Mouse (Mus musculus): ENCODE measurements around the gene Cdv3. TPM values are rescaled to one million over a fixed set of nuclear protein-coding genes. Genes with fewer than 3 reads are reported as not detected.
"Not testable (repeated sequence)": the region's sequence is repeated elsewhere in the genome, so short reads cannot be mapped to it uniquely, and the experiment has no call there.

Gene Cdv3
- polyA plus RNA-seq, 1 experiment from 2014 or later, result 45.4 TPM

GRCm38 (mm10) chr9:103366356-103366755, 716 bp upstream of the Cdv3 start:
- Histone ChIP-seq H3K4me2 (peak overlapping the region; percentile 78), H3K27me3 (no peaks in the 10 kb centered on the region), H3K4me1 (replicated peaks) (peaks cover 47% of the 10 kb centered on the region), H3K4me3 (replicated peaks) (peak overlapping the region; percentile 52), H3K27ac (replicated peaks) (peak overlapping the region; percentile 42; the same call in 1 of the 2 replicates), H3K36me3 (replicated peaks) (peaks cover 13% of the 10 kb centered on the region), H3K9me3 (replicated peaks) (no peaks in the 10 kb centered on the region), H3K9ac (peak overlapping the region; percentile 30)
- ATAC-seq (ENCODE audit: insufficient read depth), result no peak
- WGBS (ENCODE audit: insufficient replicate concordance), result 52% methylated on average over 9 of the region's 9 CpGs

GRCm38 (mm10) chr9:103364601-103365289, 895 bp downstream of the Cdv3 start:
- under 1% methylated on average over 93 of the region's 94 CpGs for WGBS (ENCODE audit: insufficient replicate concordance)
- H3K4me1 ChIP-seq (replicated peaks), result peaks cover 44% of the 10 kb centered on the region

GRCm38 (mm10) chr9:103363730-103364417, 1.8 kb downstream of the Cdv3 start:
- Histone ChIP-seq H3K27ac (replicated peaks) (peak overlapping the region; percentile 97; the same call in 1 of the 2 replicates), H3K36me3 (replicated peaks) (peaks cover 33% of the 10 kb centered on the region), H3K4me1 (replicated peaks) (peaks cover 52% of the 10 kb centered on the region), H3K9ac (peak overlapping the region; percentile 95), H3K9me3 (replicated peaks) (no peaks in the 10 kb centered on the region), H3K4me2 (peak overlapping the region; percentile 99), H3K4me3 (replicated peaks) (peak overlapping the region; percentile 94), H3K27me3 (no peaks in the 10 kb centered on the region)
- WGBS (ENCODE audit: insufficient replicate concordance), result under 1% methylated on average over 21 of the region's 21 CpGs
- ATAC-seq (ENCODE audit: insufficient read depth), result no peak

More at GRCm38 (mm10) chr9:103364601-103365289, 895 bp downstream of the Cdv3 start:
- H3K9ac ChIP-seq, result peak overlapping the region; percentile 95
- H3K27me3 ChIP-seq, result no peaks in the 10 kb centered on the region
- H3K9me3 ChIP-seq (replicated peaks), result no peaks in the 10 kb centered on the region
- peak overlapping the region; percentile 94 for H3K4me3 ChIP-seq (replicated peaks)
- H3K4me2 ChIP-seq, result peak overlapping the region; percentile 99
- ATAC-seq (ENCODE audit: insufficient read depth), result peak; percentile 36
- H3K27ac ChIP-seq (replicated peaks), result peak overlapping the region; percentile 97
- H3K36me3 ChIP-seq (replicated peaks), result peaks cover 25% of the 10 kb centered on the region

GRCm38 (mm10) chr9:103363088-103363487, 2.6 kb downstream of the Cdv3 start:
- peak overlapping the region; percentile 94 for H3K4me3 ChIP-seq (replicated peaks)
- peaks cover 58% of the 10 kb centered on the region for H3K4me1 ChIP-seq (replicated peaks)
- no peak overlapping the region for H3K27ac ChIP-seq (replicated peaks)
- no peaks in the 10 kb centered on the region for H3K9me3 ChIP-seq (replicated peaks)
- no peak for ATAC-seq (ENCODE audit: insufficient read depth)
- 48% methylated on average over 6 of the region's 6 CpGs for WGBS (ENCODE audit: insufficient replicate concordance)
- peak overlapping the region; percentile 95 for H3K9ac ChIP-seq
- H3K36me3 ChIP-seq (replicated peaks), result peaks cover 41% of the 10 kb centered on the region
- H3K4me2 ChIP-seq, result peak overlapping the region; percentile 99
- no peaks in the 10 kb centered on the region for H3K27me3 ChIP-seq

- H3K27me3 ChIP-seq, result no peaks in the 10 kb centered on the region
- no peak overlapping the region for H3K9ac ChIP-seq
- no peak overlapping the region for H3K27ac ChIP-seq (replicated peaks)
- H3K9me3 ChIP-seq (replicated peaks), result no peaks in the 10 kb centered on the region
- WGBS (ENCODE audit: insufficient replicate concordance), result 41% methylated on average over 2 of the region's 2 CpGs
- H3K4me1 ChIP-seq (replicated peaks), result peaks cover 44% of the 10 kb centered on the region
- H3K36me3 ChIP-seq (replicated peaks), result peaks cover 62% of the 10 kb centered on the region
- ATAC-seq (ENCODE audit: insufficient read depth), result no peak
- no peak overlapping the region for H3K4me3 ChIP-seq (replicated peaks)
- H3K4me2 ChIP-seq, result no peak overlapping the region
These were observed 5.0 kb downstream of the Cdv3 start for GRCm38 (mm10) chr9:103360642-103361041.

GRCm38 (mm10) chr9:103358545-103358944, 7.1 kb downstream of the Cdv3 start:
- H3K9ac ChIP-seq, result no peak overlapping the region
- peaks cover 35% of the 10 kb centered on the region for H3K4me1 ChIP-seq (replicated peaks)
- H3K4me3 ChIP-seq (replicated peaks), result no peak overlapping the region
- H3K36me3 ChIP-seq (replicated peaks), result peaks cover 72% of the 10 kb centered on the region
- no peak overlapping the region for H3K27ac ChIP-seq (replicated peaks)
- no peak overlapping the region for H3K4me2 ChIP-seq
- WGBS (ENCODE audit: insufficient replicate concordance), result 61% methylated on average over 4 of the region's 4 CpGs
- no peaks in the 10 kb centered on the region for H3K27me3 ChIP-seq
- H3K9me3 ChIP-seq (replicated peaks), result no peaks in the 10 kb centered on the region
- no peak for ATAC-seq (ENCODE audit: insufficient read depth)

- Histone ChIP-seq H3K9ac (no peak overlapping the region), H3K4me2 (no peak overlapping the region), H3K27ac (replicated peaks) (no peak overlapping the region), H3K4me1 (replicated peaks) (peaks cover 28% of the 10 kb centered on the region), H3K4me3 (replicated peaks) (no peak overlapping the region), H3K27me3 (no peaks in the 10 kb centered on the region), H3K9me3 (replicated peaks) (no peaks in the 10 kb centered on the region), H3K36me3 (replicated peaks) (peaks cover 67% of the 10 kb centered on the region)
- peak; percentile 75 for ATAC-seq (ENCODE audit: insufficient read depth)
These were observed 7.7 kb downstream of the Cdv3 start for GRCm38 (mm10) chr9:103357893-103358292.

- H3K9ac ChIP-seq; H3K9me3 ChIP-seq (replicated peaks); H3K4me3 ChIP-seq (replicated peaks); H3K27me3 ChIP-seq; H3K4me2 ChIP-seq; H3K27ac ChIP-seq (replicated peaks); ATAC-seq (ENCODE audit: insufficient read depth): not testable (repeated sequence)
- peaks cover 79% of the 10 kb centered on the region for H3K36me3 ChIP-seq (replicated peaks)
- WGBS (ENCODE audit: insufficient replicate concordance), result 78% methylated on average over 7 of the region's 7 CpGs
- H3K4me1 ChIP-seq (replicated peaks), result peaks cover 12% of the 10 kb centered on the region
These were observed 12.0 kb downstream of the Cdv3 start for GRCm38 (mm10) chr9:103353500-103354260.

GRCm38 (mm10) chr9:103348791-103349190, 16.8 kb downstream of the Cdv3 start:
- no peak for ATAC-seq (ENCODE audit: insufficient read depth)

GRCm38 (mm10) chr9:103347996-103348490, 17.6 kb downstream of the Cdv3 start:
- peaks cover 95% of the 10 kb centered on the region for H3K36me3 ChIP-seq (replicated peaks)

More at GRCm38 (mm10) chr9:103348791-103349190, 16.8 kb downstream of the Cdv3 start:
- no peak overlapping the region for H3K27ac ChIP-seq (replicated peaks)
- peaks cover 13% of the 10 kb centered on the region for H3K4me1 ChIP-seq (replicated peaks)
- H3K9ac ChIP-seq, result no peak overlapping the region
- no peaks in the 10 kb centered on the region for H3K27me3 ChIP-seq
- peaks cover 92% of the 10 kb centered on the region for H3K36me3 ChIP-seq (replicated peaks)
- H3K4me3 ChIP-seq (replicated peaks), result no peak overlapping the region
- H3K9me3 ChIP-seq (replicated peaks), result no peaks in the 10 kb centered on the region
- no peak overlapping the region for H3K4me2 ChIP-seq

GRCm38 (mm10) chr9:103347045-103347444, 18.6 kb downstream of the Cdv3 start:
- Histone ChIP-seq H3K9ac (no peak overlapping the region), H3K27ac (replicated peaks) (0 out of 2 replicates have a peak overlapping the region, but pooled peaks have one; percentile 4)
- ATAC-seq (ENCODE audit: insufficient read depth), result no peak

More at GRCm38 (mm10) chr9:103347996-103348490, 17.6 kb downstream of the Cdv3 start:
- H3K4me1 ChIP-seq (replicated peaks), result peaks cover 13% of the 10 kb centered on the region
- no peaks in the 10 kb centered on the region for H3K9me3 ChIP-seq (replicated peaks)
- 74% methylated on average over 1 of the region's 1 CpGs for WGBS (ENCODE audit: insufficient replicate concordance)
- H3K27ac ChIP-seq (replicated peaks), result no peak overlapping the region
- H3K4me2 ChIP-seq, result no peak overlapping the region
- H3K4me3 ChIP-seq (replicated peaks), result no peak overlapping the region
- no peaks in the 10 kb centered on the region for H3K27me3 ChIP-seq
- ATAC-seq (ENCODE audit: insufficient read depth), result no peak
- H3K9ac ChIP-seq, result no peak overlapping the region

More at GRCm38 (mm10) chr9:103347045-103347444, 18.6 kb downstream of the Cdv3 start:
- H3K4me3 ChIP-seq (replicated peaks), result no peak overlapping the region
- no peaks in the 10 kb centered on the region for H3K27me3 ChIP-seq
- no peaks in the 10 kb centered on the region for H3K9me3 ChIP-seq (replicated peaks)
- WGBS (ENCODE audit: insufficient replicate concordance), result 46% methylated on average over 4 of the region's 4 CpGs
- H3K4me2 ChIP-seq, result no peak overlapping the region
- H3K36me3 ChIP-seq (replicated peaks), result peaks cover 96% of the 10 kb centered on the region
- peaks cover 13% of the 10 kb centered on the region for H3K4me1 ChIP-seq (replicated peaks)
